Mouse (Mus musculus) liver, embryonic 14.5 days (tissue): Measurements from ENCODE around the gene Bsnd.
A peak's percentile ranks its signal among the peaks of the same experiment; 100 is the strongest.

ENCODE experiments used
- CTCF ChIP-seq: IDR thresholded peaks from 2 replicates; pipeline ENCODE4 v1.5.1; 2016; ENCODE audit warnings: antibody characterized with exemption, low read depth, control low read depth
- EP300 ChIP-seq: IDR thresholded peaks from 2 replicates; pipeline ENCODE4 v1.6.1; 2016; ENCODE audit warnings: antibody characterized with exemption, low read depth

- TF ChIP-seq EP300 (no peak), CTCF (peak; percentile 73)
These were observed 1.6 kb upstream of the Bsnd start for GRCm38 (mm10) chr4:106493639-106494038.
